In genomic region chr5:90832145-90832767, GRCm38 (mm10) we compare ENCODE assay signal across 13 mouse cellular contexts. TPM values are rescaled to one million over a fixed set of nuclear protein-coding genes. Genes with fewer than 3 reads are reported as not detected.
DNase-seq lines count a peak whose midpoint lies in the region; ATAC-seq lines count a peak whose summit lies in the region.
"Had no signal": no experiment of that assay in that cellular context is flagged by ENCODE, and none has a peak within 500 bp of the region (broad histone marks: within the 10 kb centered on the region; RNA-seq: fewer than 3 reads in every experiment).

No protein-coding gene starts in this region.

- H3K27me3 ChIP-seq in heart, embryonic 15.5 days: no peaks in the 10 kb centered on the region
- H3K27me3 ChIP-seq in lung, embryonic 16.5 days (ENCODE audit: control insufficient read depth, insufficient read depth, low read depth, low read length): no peaks in the 10 kb centered on the region
- H3K27me3 ChIP-seq: neural tube, embryonic 13.5 days had no signal

- 0 out of 2 replicates have a peak, but pooled peaks have one; percentile 27 for ATAC-seq in heart, embryonic 15.5 days (replicated peaks; ENCODE audit: insufficient number of reproducible peaks, insufficient read depth, low FRiP score, low read depth)
- peak; percentile 83 for ATAC-seq in lung, embryonic 16.5 days (ENCODE audit: low read depth)
- ATAC-seq in megakaryocyte, adult 5-6 weeks (ENCODE audit: poor library complexity, severe bottlenecking): no peak

- peak overlapping the region; percentile 52 for H3K27ac ChIP-seq in heart, embryonic 15.5 days
- H3K27ac ChIP-seq in lung, embryonic 16.5 days (ENCODE audit: low read length): peak overlapping the region; percentile 60
- H3K27ac ChIP-seq: forebrain, embryonic 10.5 days; neural tube, embryonic 13.5 days had no signal

- peak; percentile 31 for DNase-seq in ovary, adult 18-20 months (ENCODE audit: low spot score)
- no peak for DNase-seq in ovary, postnatal 14 days (ENCODE audit: low spot score)
- no peak for DNase-seq in embryo, embryonic 10 days (ENCODE audit: low spot score)
- DNase-seq in embryo, embryonic 11 days: no peak
- DNase-seq: adrenal gland, postnatal 25 days; cerebellum, adult 9-10 months; layer of hippocampus, postnatal 36 days had no signal

- peaks cover 6% of the 10 kb centered on the region; the same call in 1 of the 2 replicates for H3K4me1 ChIP-seq in heart, embryonic 15.5 days (replicated peaks)
- H3K4me1 ChIP-seq in lung, embryonic 16.5 days (replicated peaks; ENCODE audit: control insufficient read depth, insufficient read depth, low read length): peaks cover 11% of the 10 kb centered on the region
- H3K4me1 ChIP-seq: forebrain, embryonic 10.5 days; megakaryocyte, embryonic 14.5 days; neural tube, embryonic 13.5 days had no signal

- H3K4me3 ChIP-seq in heart, embryonic 15.5 days: no peak overlapping the region
- peak overlapping the region; percentile 10; the same call in 1 of the 2 replicates for H3K4me3 ChIP-seq in lung, embryonic 16.5 days (ENCODE audit: low read length)
- H3K4me3 ChIP-seq: forebrain, embryonic 10.5 days; megakaryocyte, embryonic 14.5 days; neural tube, embryonic 13.5 days had no signal

- 44% methylated on average over 11 of the region's 11 CpGs for WGBS in heart, embryonic 15.5 days
- WGBS in lung, embryonic 16.5 days: 29% methylated on average over 11 of the region's 11 CpGs

- H3K4me2 ChIP-seq in heart, embryonic 15.5 days: peak overlapping the region; percentile 31; the same call in 1 of the 2 replicates
- H3K4me2 ChIP-seq in lung, embryonic 16.5 days (ENCODE audit: low read depth, low read length): peak overlapping the region; percentile 39
- H3K4me2 ChIP-seq: neural tube, embryonic 13.5 days had no signal

- H3K9me3 ChIP-seq in heart, embryonic 15.5 days (replicated peaks): no peaks in the 10 kb centered on the region
- H3K9me3 ChIP-seq in lung, embryonic 16.5 days (ENCODE audit: control insufficient read depth, low read length): no peaks in the 10 kb centered on the region
- H3K9me3 ChIP-seq: forebrain, embryonic 10.5 days; megakaryocyte, embryonic 14.5 days; neural tube, embryonic 13.5 days had no signal

- H3K9ac ChIP-seq in heart, embryonic 15.5 days: no peak overlapping the region
- H3K9ac ChIP-seq in lung, embryonic 16.5 days (ENCODE audit: low read length): peak overlapping the region; percentile 42
- H3K9ac ChIP-seq: neural tube, embryonic 13.5 days had no signal

- no peaks in the 10 kb centered on the region for H3K36me3 ChIP-seq in heart, embryonic 15.5 days
- H3K36me3 ChIP-seq in lung, embryonic 16.5 days (ENCODE audit: control insufficient read depth, insufficient read depth, low read length): no peaks in the 10 kb centered on the region
- H3K36me3 ChIP-seq: forebrain, embryonic 10.5 days; neural tube, embryonic 13.5 days had no signal

RNA-seq across cellular contexts. Expression of gene Cxcl15, which starts 37.9 kb away (rescaled TPM):
- polyA plus RNA-seq in heart, embryonic 15.5 days (2015; fragmentation: Nextera tagmentation; extraction: Ambion mirVana): 0.20 and 0.79 TPM in 2 replicates
- 25.4 and 40.0 TPM in 2 replicates for polyA plus RNA-seq in lung, embryonic 16.5 days (2015; fragmentation: Nextera tagmentation; extraction: Ambion mirVana)
- not detected in 2 replicates for total RNA-seq in megakaryocyte, adult 5-6 weeks (2015)
- total RNA-seq in megakaryocyte, adult 5-6 weeks (2017): not detected in 2 replicates
- total RNA-seq: adrenal gland, postnatal 25 days; layer of hippocampus, postnatal 36 days had no signal
- polyA plus RNA-seq: forebrain, embryonic 10.5 days; neural tube, embryonic 13.5 days had no signal

RNA-seq across cellular contexts. Expression of gene Cxcl3, which starts 46.4 kb away (rescaled TPM):
- not detected in 2 replicates for polyA plus RNA-seq in heart, embryonic 15.5 days (2015; fragmentation: Nextera tagmentation; extraction: Ambion mirVana)
- polyA plus RNA-seq in lung, embryonic 16.5 days (2015; fragmentation: Nextera tagmentation; extraction: Ambion mirVana): not detected in 2 replicates
- total RNA-seq in megakaryocyte, adult 5-6 weeks (2015): not detected in 2 replicates
- not detected in 2 replicates for total RNA-seq in megakaryocyte, adult 5-6 weeks (2017)
- total RNA-seq: adrenal gland, postnatal 25 days; layer of hippocampus, postnatal 36 days had no signal
- polyA plus RNA-seq: forebrain, embryonic 10.5 days; neural tube, embryonic 13.5 days had no signal

RNA-seq across cellular contexts. Expression of gene Cxcl1, which starts 58.8 kb away (rescaled TPM):
- polyA plus RNA-seq in heart, embryonic 15.5 days (2015; fragmentation: Nextera tagmentation; extraction: Ambion mirVana): 0.94 and 1.0 TPM in 2 replicates
- polyA plus RNA-seq in lung, embryonic 16.5 days (2015; fragmentation: Nextera tagmentation; extraction: Ambion mirVana): 0.41 and 1.0 TPM in 2 replicates
- total RNA-seq in megakaryocyte, adult 5-6 weeks (2015): 0.36 TPM in 1 of 2 replicates, not detected in the other
- total RNA-seq in megakaryocyte, adult 5-6 weeks (2017): 0.16 and 0.70 TPM in 2 replicates
- polyA plus RNA-seq: forebrain, embryonic 10.5 days; neural tube, embryonic 13.5 days had no signal

Comparison
In these comparisons a context has a peak if more than half of its experiments do, and no peak if none do; other contexts are left out.
1. RNA of gene Cxcl15, which starts 37.9 kb away (polyA plus RNA-seq): 25.4 to 40.0 TPM in lung, embryonic 16.5 days; 0.20 to 0.79 TPM in heart, embryonic 15.5 days; every median in the first group is over 10 times any median in the second.